Comparison of ENCODE assay signal across 10 mouse cellular contexts in the genomic region with DNA sequence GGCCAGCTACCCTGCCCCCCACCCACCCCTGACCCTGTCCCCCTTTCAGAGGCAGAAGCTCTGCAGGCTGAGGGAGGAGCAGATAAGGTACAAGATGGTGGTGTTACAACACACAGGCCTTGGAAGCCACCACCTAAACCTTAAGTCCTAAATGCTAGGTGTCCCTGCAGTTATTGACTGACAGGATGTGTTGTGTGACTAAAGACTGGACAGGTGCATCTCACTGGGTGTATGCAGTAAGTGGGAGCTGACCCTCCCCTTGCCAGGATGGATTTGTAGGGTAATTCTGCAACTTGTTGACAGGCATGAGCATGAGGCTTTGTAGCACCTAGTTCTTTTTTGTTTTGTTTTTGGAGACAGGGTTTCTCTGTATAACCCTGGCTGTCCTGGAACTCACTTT. TPM values are rescaled to one million over a fixed set of nuclear protein-coding genes. Genes with fewer than 3 reads are reported as not detected.
A peak's percentile ranks its signal among the peaks of the same experiment; 100 is the strongest.
DNase-seq lines count a peak whose midpoint lies in the region; ATAC-seq and TF ChIP-seq lines count a peak whose summit lies in the region.
"Had no signal": no experiment of that assay in that cellular context is flagged by ENCODE, and none has a peak within 500 bp of the region (broad histone marks: within the 10 kb centered on the region; RNA-seq: fewer than 3 reads in every experiment).

No protein-coding gene starts in this region.

- TF ChIP-seq EP300 in heart, adult 2 months (IDR thresholded peaks at IDR 0.05; ENCODE audit: insufficient read depth, low read depth, low read length), result no peak

- TF ChIP-seq POLR2A in heart, adult 2 months (IDR thresholded peaks at IDR 0.05; ENCODE audit: insufficient read depth, low read depth, low read length), result no peak

- peaks cover 20% of the 10 kb centered on the region for H3K36me3 ChIP-seq in heart, adult 2 months (ENCODE audit: control insufficient read depth, insufficient read depth, low read length)
- H3K36me3 ChIP-seq in kidney, postnatal 0 days (ENCODE audit: insufficient read depth, low read length), result peaks cover 19% of the 10 kb centered on the region
- H3K36me3 ChIP-seq in embryonic facial prominence, embryonic 11.5 days (replicated peaks; ENCODE audit: control insufficient read depth, insufficient read depth, low read depth, low read length), result peaks cover 4% of the 10 kb centered on the region
- peaks cover 99% of the 10 kb centered on the region for H3K36me3 ChIP-seq in liver, embryonic 13.5 days

- H3K79me2 ChIP-seq in heart, adult 2 months (replicated peaks; ENCODE audit: control insufficient read depth, insufficient read depth, low read length), result no peaks in the 10 kb centered on the region

- no peak overlapping the region for H3K4me3 ChIP-seq in heart, adult 2 months
- no peak overlapping the region for H3K4me3 ChIP-seq in kidney, postnatal 0 days (replicated peaks; ENCODE audit: low read depth, low read length)
- H3K4me3 ChIP-seq in embryonic facial prominence, embryonic 11.5 days (ENCODE audit: low read depth, low read length), result no peak overlapping the region
- H3K4me3 ChIP-seq in liver, embryonic 13.5 days (replicated peaks), result no peak overlapping the region

- H3K4me1 ChIP-seq in heart, adult 2 months (ENCODE audit: control insufficient read depth, insufficient read depth, low read length), result peaks cover 71% of the 10 kb centered on the region
- H3K4me1 ChIP-seq in kidney, postnatal 0 days (replicated peaks; ENCODE audit: insufficient read depth, low read length), result peaks cover 54% of the 10 kb centered on the region
- peaks cover 30% of the 10 kb centered on the region for H3K4me1 ChIP-seq in embryonic facial prominence, embryonic 11.5 days (ENCODE audit: control insufficient read depth, insufficient read depth, low read length)
- H3K4me1 ChIP-seq in liver, embryonic 13.5 days (replicated peaks), result peaks cover 64% of the 10 kb centered on the region

- intact Hi-C loops in heart, adult 2 months (cut with DNase I), result loop anchor here (5.0 kb wide), 1 partner anchor 103 kb away; no protein-coding TSS in a partner anchor
- intact Hi-C loops in heart, postnatal 25 days (cut with DNase I), result no loop called here

- DNase-seq in heart, adult 2 months, result no peak
- no peak for DNase-seq in heart, postnatal 25 days (ENCODE audit: low spot score)
- DNase-seq in kidney, postnatal 0 days (ENCODE audit: low spot score), result no peak
- DNase-seq in kidney, postnatal 10 days, result no peak
- DNase-seq in embryonic facial prominence, embryonic 11.5 days (ENCODE audit: low spot score), result no peak
- DNase-seq in liver, embryonic 13.5 days, result no peak
- DNase-seq in thymus, adult 18-20 months, result no peak
- DNase-seq in B cell, adult 2 months, result no peak
- DNase-seq: cerebellum, postnatal 36 days had no signal

- H3K9ac ChIP-seq in heart, adult 2 months (ENCODE audit: low read depth, low read length), result no peak overlapping the region
- H3K9ac ChIP-seq in kidney, postnatal 0 days (ENCODE audit: low read depth, low read length), result no peak overlapping the region
- no peak overlapping the region for H3K9ac ChIP-seq in embryonic facial prominence, embryonic 11.5 days (replicated peaks; ENCODE audit: low read length)
- no peak overlapping the region for H3K9ac ChIP-seq in liver, embryonic 13.5 days

- no peak overlapping the region for H3K4me2 ChIP-seq in kidney, postnatal 0 days (ENCODE audit: low read length)
- H3K4me2 ChIP-seq in embryonic facial prominence, embryonic 11.5 days (ENCODE audit: low read depth, low read length), result no peak overlapping the region
- H3K4me2 ChIP-seq in liver, embryonic 13.5 days, result no peak overlapping the region

- no peaks in the 10 kb centered on the region for H3K27me3 ChIP-seq in heart, adult 2 months (ENCODE audit: control insufficient read depth, insufficient read depth, low read length)
- H3K27me3 ChIP-seq in kidney, postnatal 0 days (ENCODE audit: insufficient read depth, low read length), result no peaks in the 10 kb centered on the region
- no peaks in the 10 kb centered on the region for H3K27me3 ChIP-seq in embryonic facial prominence, embryonic 11.5 days (ENCODE audit: control insufficient read depth, insufficient read depth, low read length)
- H3K27me3 ChIP-seq in liver, embryonic 13.5 days, result no peaks in the 10 kb centered on the region

- peak overlapping the region; percentile 97 for H3K27ac ChIP-seq in heart, adult 2 months
- H3K27ac ChIP-seq in kidney, postnatal 0 days, result peak overlapping the region; percentile 98
- peak overlapping the region; percentile 95 for H3K27ac ChIP-seq in embryonic facial prominence, embryonic 11.5 days (replicated peaks; ENCODE audit: low read depth, low read length)
- H3K27ac ChIP-seq in liver, embryonic 13.5 days, result peak overlapping the region; percentile 29

- TF ChIP-seq CTCF in heart, adult 2 months (IDR thresholded peaks at IDR 0.05), result no peak
- no peak for TF ChIP-seq CTCF in kidney, postnatal 0 days (IDR thresholded peaks at IDR 0.05; ENCODE audit: low read depth)

- ATAC-seq in kidney, postnatal 0 days (replicated peaks; ENCODE audit: low FRiP score, low read depth), result no peak
- ATAC-seq in embryonic facial prominence, embryonic 11.5 days (replicated peaks; ENCODE audit: insufficient number of reproducible peaks, low FRiP score, low TSS enrichment, low read depth), result no peak
- no peak for ATAC-seq in liver, embryonic 13.5 days (ENCODE audit: low read depth)
- ATAC-seq: inflammation-experienced regulatory T-cells, adult 6 months had no signal

- H3K9me3 ChIP-seq in kidney, postnatal 0 days (replicated peaks; ENCODE audit: low read length), result no peaks in the 10 kb centered on the region
- H3K9me3 ChIP-seq in embryonic facial prominence, embryonic 11.5 days (replicated peaks; ENCODE audit: control insufficient read depth, low read length), result no peaks in the 10 kb centered on the region
- H3K9me3 ChIP-seq in liver, embryonic 13.5 days (replicated peaks), result no peaks in the 10 kb centered on the region

RNA-seq across cellular contexts. Expression of gene Ptpa, which starts 28.6 kb away (rescaled TPM):
- 10 to 100 TPM; 82.7 to 91.2 TPM for total RNA-seq in heart, adult 2 months (2021)
- polyA plus RNA-seq in heart, adult 2 months (2012; rRNA removed), result 88.7 and 107 TPM in 2 replicates
- 10 to 100 TPM; 91.2 to 92.3 TPM for total RNA-seq in heart, postnatal 25 days (2021)
- polyA plus RNA-seq in kidney, postnatal 0 days (2015; fragmentation: Nextera tagmentation; extraction: Ambion mirVana), result 131 and 142 TPM in 2 replicates
- polyA plus RNA-seq in embryonic facial prominence, embryonic 11.5 days (2014; fragmentation: Nextera tagmentation; extraction: Ambion mirVana), result 53.7 and 62.4 TPM in 2 replicates
- polyA plus RNA-seq in liver, embryonic 13.5 days (2015; fragmentation: Nextera tagmentation; extraction: Ambion mirVana), result 142 and 147 TPM in 2 replicates

RNA-seq across cellular contexts. Expression of gene Crat, which starts 28.8 kb away (rescaled TPM):
- 100 to 1,000 TPM; 452 to 542 TPM for total RNA-seq in heart, adult 2 months (2021)
- polyA plus RNA-seq in heart, adult 2 months (2012; rRNA removed), result 695 and 713 TPM in 2 replicates
- 100 to 1,000 TPM; 433 to 486 TPM for total RNA-seq in heart, postnatal 25 days (2021)
- polyA plus RNA-seq in kidney, postnatal 0 days (2015; fragmentation: Nextera tagmentation; extraction: Ambion mirVana), result 42.9 and 49.2 TPM in 2 replicates
- polyA plus RNA-seq in embryonic facial prominence, embryonic 11.5 days (2014; fragmentation: Nextera tagmentation; extraction: Ambion mirVana), result 24.0 and 29.6 TPM in 2 replicates
- polyA plus RNA-seq in liver, embryonic 13.5 days (2015; fragmentation: Nextera tagmentation; extraction: Ambion mirVana), result 20.5 and 23.9 TPM in 2 replicates

RNA-seq across cellular contexts. Expression of gene Ier5l, which starts 29.6 kb away (rescaled TPM):
- total RNA-seq in heart, adult 2 months (2021), result 1 to 10 TPM; 2.8 to 3.0 TPM
- polyA plus RNA-seq in heart, adult 2 months (2012; rRNA removed), result 3.4 and 5.6 TPM in 2 replicates
- total RNA-seq in heart, postnatal 25 days (2021), result 1 to 10 TPM; 4.1 to 6.9 TPM
- 3.5 and 8.1 TPM in 2 replicates for polyA plus RNA-seq in kidney, postnatal 0 days (2015; fragmentation: Nextera tagmentation; extraction: Ambion mirVana)
- polyA plus RNA-seq in embryonic facial prominence, embryonic 11.5 days (2014; fragmentation: Nextera tagmentation; extraction: Ambion mirVana), result 6.6 and 12.6 TPM in 2 replicates
- 0.12 and 0.13 TPM in 2 replicates for polyA plus RNA-seq in liver, embryonic 13.5 days (2015; fragmentation: Nextera tagmentation; extraction: Ambion mirVana)
- polyA plus RNA-seq: inflammation-experienced regulatory T-cells, adult 6 months had no signal

RNA-seq across cellular contexts. Expression of gene Dolpp1, which starts 52.4 kb away (rescaled TPM):
- 1 to 10 TPM; 5.9 to 9.0 TPM for total RNA-seq in heart, adult 2 months (2021)
- polyA plus RNA-seq in heart, adult 2 months (2012; rRNA removed), result 23.5 and 25.1 TPM in 2 replicates
- 10 to 100 TPM in 1 of 2 experiments, 1 to 10 TPM in 1; 8.3 to 10.4 TPM for total RNA-seq in heart, postnatal 25 days (2021)
- polyA plus RNA-seq in kidney, postnatal 0 days (2015; fragmentation: Nextera tagmentation; extraction: Ambion mirVana), result 23.4 and 24.5 TPM in 2 replicates
- polyA plus RNA-seq in embryonic facial prominence, embryonic 11.5 days (2014; fragmentation: Nextera tagmentation; extraction: Ambion mirVana), result 29.1 and 33.4 TPM in 2 replicates
- 20.3 and 21.3 TPM in 2 replicates for polyA plus RNA-seq in liver, embryonic 13.5 days (2015; fragmentation: Nextera tagmentation; extraction: Ambion mirVana)

Comparison
In these comparisons a context has a peak if more than half of its experiments do, and no peak if none do; other contexts are left out.
1. H3K27ac ChIP-seq: peak in every context shown above with its lines; median percentile 98 in kidney, postnatal 0 days; 97 in heart, adult 2 months; 95 in embryonic facial prominence, embryonic 11.5 days; 29 in liver, embryonic 13.5 days.
2. RNA of gene Crat, which starts 28.8 kb away (polyA plus RNA-seq): 695 to 713 TPM in heart, adult 2 months; 42.9 to 49.2 TPM in kidney, postnatal 0 days, 24.0 to 29.6 TPM in embryonic facial prominence, embryonic 11.5 days and 20.5 to 23.9 TPM in liver, embryonic 13.5 days; every median in the first group is over 10 times any median in the second.